Mouse (Mus musculus) limb, embryonic 13.5 days (tissue): ENCODE measurements at regions not wholly inside any gene's neighbourhood (a gene's known extent, or its start where the extent isn't known, plus 50 kb on each side); places are given as distances from the start of the nearest gene placed in this dataset.

Source experiments
- ATAC-seq: fragments of 200-750 bp; cut with Nextera tagmentation; 2 replicates; pipeline ENCODE4 v1.8.0; 2017; ENCODE audit warnings: low read depth, moderate number of reproducible peaks, moderate TSS enrichment; ENCODE audit not compliant: low FRiP score
- H3K27ac ChIP-seq: fragments of 300-500 bp; sonication (generic); 2 replicates; pipeline ENCODE4 v1.5.1; 2015; ENCODE audit warnings: inconsistent platforms, mild to moderate bottlenecking, moderate library complexity
- H3K27me3 ChIP-seq: fragments of 300-500 bp; sonication (generic); 2 replicates; pipeline ENCODE4 v1.6.1; 2015; ENCODE audit warnings: mild to moderate bottlenecking, inconsistent platforms
- H3K36me3 ChIP-seq: fragments of 300-500 bp; sonication (generic); 2 replicates; pipeline ENCODE4 v1.6.1; 2015; ENCODE audit warnings: inconsistent platforms, mild to moderate bottlenecking, moderate library complexity
- H3K4me1 ChIP-seq: fragments of 300-500 bp; sonication (generic); 2 replicates; pipeline ENCODE4 v1.6.1; 2015; ENCODE audit warnings: inconsistent platforms
- H3K4me2 ChIP-seq: fragments of 300-500 bp; sonication (generic); replicated peaks from 2 replicates; pipeline ENCODE4 v1.6.1; 2015; ENCODE audit warnings: inconsistent platforms, mild to moderate bottlenecking, moderate library complexity
- H3K4me3 ChIP-seq: fragments of 300-500 bp; sonication (generic); 2 replicates; pipeline ENCODE4 v1.5.1; 2015; ENCODE audit warnings: moderate library complexity, mild to moderate bottlenecking, inconsistent platforms
- H3K9ac ChIP-seq: fragments of 300-500 bp; sonication (generic); 2 replicates; pipeline ENCODE4 v1.6.1; 2015; ENCODE audit warnings: mild to moderate bottlenecking, inconsistent platforms
- H3K9me3 ChIP-seq: fragments of 300-500 bp; sonication (generic); 2 replicates; pipeline ENCODE4 v1.6.1; 2016; ENCODE audit warnings: inconsistent platforms
- WGBS: fragments of 180-500 bp; shearing (Covaris S2); methylation state at CpG from one replicate; pipeline ENCODE4 v1.1.7; 2015; 5-methylcytosine and 5-hydroxymethylcytosine counted together

DNA sequence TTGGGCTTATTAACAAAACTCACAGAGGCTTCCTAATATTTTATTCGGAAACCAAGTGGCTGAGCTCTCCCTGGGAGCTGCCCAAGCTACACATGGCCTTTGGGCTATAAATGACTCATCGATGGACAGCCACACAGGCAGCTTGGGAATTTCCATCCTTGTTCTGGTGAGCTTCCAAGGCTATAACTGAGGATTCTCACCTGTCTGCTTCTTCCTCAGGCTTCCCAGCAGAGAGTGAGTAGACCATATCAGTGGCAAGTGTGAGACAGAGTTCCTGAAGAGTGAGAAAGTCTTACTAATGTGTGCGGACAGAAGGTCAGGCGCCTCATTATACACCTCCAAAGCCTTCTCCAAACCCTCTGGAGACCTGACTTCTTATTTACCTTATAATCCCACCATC, 202.5 kb downstream of the Nfkbiz start:
- no peak for ATAC-seq
- no peak overlapping the region for H3K4me2 ChIP-seq
- 87% methylated on average over 4 of the region's 4 CpGs for WGBS

DNA sequence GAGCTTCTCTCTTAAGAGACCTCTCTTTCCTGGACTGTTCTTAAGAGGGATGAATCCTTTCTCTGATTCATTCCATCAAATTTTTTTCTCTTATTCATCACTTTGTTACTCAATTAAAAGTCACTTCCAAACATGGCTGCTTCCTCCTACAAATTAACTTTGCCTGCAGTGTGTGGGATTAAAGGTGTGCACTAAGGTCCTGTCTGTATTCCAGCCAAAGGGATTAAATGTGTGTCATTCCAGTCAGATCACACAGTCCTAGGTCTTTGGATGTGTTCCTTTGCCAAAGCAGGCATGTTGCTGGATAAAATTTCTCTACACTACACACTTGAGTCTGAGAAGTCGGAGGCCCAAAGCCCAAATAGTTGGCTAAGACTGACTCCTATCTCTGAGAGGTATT, 204.0 kb downstream of the Nfkbiz start:
- no peak overlapping the region for H3K27ac ChIP-seq
- no peaks in the 10 kb centered on the region for H3K36me3 ChIP-seq
- WGBS, result 84% methylated on average over 1 of the region's 1 CpGs
- H3K9ac ChIP-seq, result no peak overlapping the region
- no peak overlapping the region for H3K4me2 ChIP-seq
- no peak overlapping the region for H3K4me3 ChIP-seq
- H3K4me1 ChIP-seq, result no peaks in the 10 kb centered on the region
- H3K27me3 ChIP-seq, result no peaks in the 10 kb centered on the region
- H3K9me3 ChIP-seq, result no peaks in the 10 kb centered on the region
- ATAC-seq, result no peak

More for the DNA sequence above, 202.5 kb downstream of the Nfkbiz start:
- Histone ChIP-seq H3K36me3 (no peaks in the 10 kb centered on the region), H3K9me3 (no peaks in the 10 kb centered on the region), H3K9ac (no peak overlapping the region), H3K27ac (no peak overlapping the region), H3K27me3 (no peaks in the 10 kb centered on the region), H3K4me3 (no peak overlapping the region), H3K4me1 (no peaks in the 10 kb centered on the region)

DNA sequence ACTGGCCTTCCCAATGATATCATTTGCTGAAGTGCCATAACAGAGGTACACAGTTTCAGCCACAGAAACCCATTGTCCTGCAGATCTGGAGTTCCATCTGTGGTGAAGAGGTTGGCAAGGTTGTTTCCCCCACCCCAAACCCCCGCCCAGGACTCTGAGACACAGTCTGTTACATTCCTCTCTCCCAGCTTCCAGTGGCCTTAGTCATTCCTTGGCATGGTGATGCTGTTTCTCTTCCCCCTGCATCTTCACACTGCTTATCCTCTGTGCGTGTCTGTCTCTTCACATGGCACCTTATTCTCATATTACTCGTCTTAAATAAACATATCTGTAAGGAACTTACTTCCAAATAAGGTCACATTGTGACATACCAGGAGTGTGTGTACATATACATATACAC, 206.5 kb downstream of the Nfkbiz start:
- H3K27me3 ChIP-seq, result no peaks in the 10 kb centered on the region
- no peak overlapping the region for H3K9ac ChIP-seq
- H3K4me3 ChIP-seq, result no peak overlapping the region
- no peak overlapping the region for H3K4me2 ChIP-seq
- no peaks in the 10 kb centered on the region for H3K36me3 ChIP-seq
- H3K27ac ChIP-seq, result no peak overlapping the region
- no peaks in the 10 kb centered on the region for H3K4me1 ChIP-seq
- no peak for ATAC-seq
- no peaks in the 10 kb centered on the region for H3K9me3 ChIP-seq
- WGBS, result 74% methylated on average over 3 of the region's 3 CpGs

DNA sequence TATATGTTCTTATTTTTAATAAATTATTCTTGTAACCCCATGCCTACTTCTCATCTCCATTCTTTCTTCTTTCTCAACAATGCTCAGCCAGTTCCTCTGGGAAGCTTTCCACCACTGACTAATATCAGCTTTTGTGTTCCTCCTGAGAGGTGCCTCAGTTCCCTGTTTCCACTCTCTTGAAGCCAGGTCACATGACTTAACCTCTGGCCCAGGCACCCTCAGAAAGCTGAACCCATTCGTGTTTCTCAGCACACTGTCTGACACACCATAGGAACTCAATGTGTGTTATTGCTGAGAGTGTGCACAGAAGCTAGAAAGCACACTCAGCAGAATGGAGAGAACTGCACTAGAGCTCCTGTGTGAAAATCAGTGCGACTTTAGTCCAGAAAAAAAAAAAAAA, 207.1 kb downstream of the Nfkbiz start:
- H3K27ac ChIP-seq, result no peak overlapping the region
- H3K9ac ChIP-seq, result no peak overlapping the region
- H3K4me1 ChIP-seq, result no peaks in the 10 kb centered on the region
- H3K4me3 ChIP-seq, result no peak overlapping the region
- no peak overlapping the region for H3K4me2 ChIP-seq
- H3K27me3 ChIP-seq, result no peaks in the 10 kb centered on the region
- H3K9me3 ChIP-seq, result no peaks in the 10 kb centered on the region
- no peak for ATAC-seq
- H3K36me3 ChIP-seq, result no peaks in the 10 kb centered on the region
- WGBS, result 66% methylated on average over 2 of the region's 2 CpGs

DNA sequence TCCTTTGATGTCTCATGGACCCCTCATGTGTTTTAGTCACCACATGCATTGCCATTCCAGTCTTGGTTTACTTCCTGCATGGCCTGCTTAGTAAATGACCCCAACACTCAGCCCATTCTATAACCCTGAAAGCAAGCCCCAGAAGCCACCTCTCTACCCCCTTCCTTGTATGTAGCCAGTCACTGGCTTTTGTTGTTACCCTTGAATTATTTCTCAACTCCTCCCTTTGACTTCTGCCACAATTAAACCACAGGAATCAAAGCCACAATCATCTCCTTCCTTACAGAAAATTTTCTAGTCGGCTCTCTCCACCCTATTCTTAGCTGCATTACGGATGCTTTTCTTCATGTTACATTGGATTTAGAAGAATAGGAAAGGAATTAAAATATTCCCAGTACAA, 207.7 kb downstream of the Nfkbiz start:
- Histone ChIP-seq H3K9me3 (0 out of 2 replicates have a peak, but pooled peaks cover 2% of the 10 kb centered on the region), H3K27me3 (no peaks in the 10 kb centered on the region), H3K27ac (no peak overlapping the region), H3K36me3 (no peaks in the 10 kb centered on the region), H3K4me1 (no peaks in the 10 kb centered on the region), H3K9ac (no peak overlapping the region), H3K4me2 (no peak overlapping the region), H3K4me3 (no peak overlapping the region)
- WGBS, result 87% methylated on average over 2 of the region's 2 CpGs
- ATAC-seq, result no peak

DNA sequence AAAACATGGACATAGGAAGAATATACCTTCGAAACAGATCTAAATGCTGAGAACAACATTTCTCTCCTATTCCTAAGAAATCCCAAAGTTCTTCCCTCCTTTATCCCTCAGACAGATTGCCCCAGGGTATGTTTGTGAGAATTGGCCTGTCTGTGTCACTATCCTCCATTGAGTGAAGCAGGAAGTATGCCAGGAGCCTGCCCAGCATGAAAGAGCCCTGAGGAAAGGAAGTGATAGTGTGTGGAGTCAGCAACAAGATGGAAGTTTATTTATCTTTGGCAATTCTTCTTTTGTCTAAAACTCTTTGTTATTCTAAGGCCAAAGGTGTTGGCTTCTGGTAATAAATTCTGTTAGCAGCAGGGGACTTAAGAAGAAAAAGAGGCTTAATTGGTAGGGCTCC, 211.2 kb downstream of the Nfkbiz start:
- 96% methylated on average over 1 of the region's 1 CpGs for WGBS
- Histone ChIP-seq H3K9me3 (0 out of 2 replicates have a peak, but pooled peaks cover 2% of the 10 kb centered on the region), H3K4me1 (no peaks in the 10 kb centered on the region), H3K27me3 (no peaks in the 10 kb centered on the region), H3K4me3 (no peak overlapping the region), H3K9ac (no peak overlapping the region), H3K27ac (no peak overlapping the region), H3K4me2 (no peak overlapping the region), H3K36me3 (no peaks in the 10 kb centered on the region)
- no peak for ATAC-seq

DNA sequence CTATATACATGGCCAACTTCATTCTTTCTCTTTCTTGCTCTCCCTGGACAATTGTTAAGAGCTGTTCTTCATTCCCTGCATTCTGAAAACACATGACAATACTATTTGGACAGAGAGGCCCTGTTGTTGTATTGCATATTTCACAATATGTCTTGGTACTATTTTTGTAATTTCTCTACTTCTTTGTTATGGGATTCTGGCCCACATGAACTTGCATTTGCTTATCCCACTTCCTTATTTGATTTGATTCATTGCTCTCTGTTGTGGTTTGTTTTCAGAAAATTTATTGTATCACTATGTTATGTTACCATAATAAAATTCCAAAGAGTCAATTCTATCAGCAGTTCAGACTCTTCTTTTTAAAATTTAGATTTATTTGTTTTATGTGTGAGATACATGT, 215.3 kb downstream of the Nfkbiz start:
- no peak overlapping the region for H3K4me3 ChIP-seq
- no peak for ATAC-seq
- no peaks in the 10 kb centered on the region for H3K4me1 ChIP-seq
- H3K27ac ChIP-seq, result no peak overlapping the region
- H3K4me2 ChIP-seq, result no peak overlapping the region
- no peaks in the 10 kb centered on the region for H3K36me3 ChIP-seq
- no peak overlapping the region for H3K9ac ChIP-seq
- no peaks in the 10 kb centered on the region for H3K27me3 ChIP-seq
- H3K9me3 ChIP-seq, result 0 out of 2 replicates have a peak, but pooled peaks cover 2% of the 10 kb centered on the region

DNA sequence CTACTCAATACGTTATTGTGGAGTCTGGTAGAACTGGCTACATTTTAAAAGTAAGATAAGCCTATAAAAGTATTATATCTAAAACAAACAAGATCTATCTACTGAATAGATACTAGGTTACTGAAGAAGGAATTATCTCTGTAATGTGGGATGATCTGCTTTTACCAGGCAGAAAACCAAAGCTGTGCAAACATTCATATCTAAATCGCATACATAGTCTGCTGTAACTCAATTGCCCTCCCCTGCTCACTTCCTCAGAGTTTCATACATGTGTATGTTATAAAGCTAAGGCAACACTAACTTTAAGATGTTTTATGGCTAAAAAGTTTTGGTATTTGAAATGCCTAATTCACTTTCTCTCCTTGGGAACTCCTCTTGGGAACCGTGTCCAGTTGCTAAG, 219.0 kb downstream of the Nfkbiz start:
- WGBS, result 83% methylated on average over 3 of the region's 3 CpGs
- no peaks in the 10 kb centered on the region for H3K4me1 ChIP-seq
- H3K9me3 ChIP-seq, result no peaks in the 10 kb centered on the region
- H3K4me2 ChIP-seq, result no peak overlapping the region
- H3K36me3 ChIP-seq, result no peaks in the 10 kb centered on the region
- no peak overlapping the region for H3K4me3 ChIP-seq
- no peak for ATAC-seq
- H3K27ac ChIP-seq, result no peak overlapping the region
- no peak overlapping the region for H3K9ac ChIP-seq
- H3K27me3 ChIP-seq, result no peaks in the 10 kb centered on the region

DNA sequence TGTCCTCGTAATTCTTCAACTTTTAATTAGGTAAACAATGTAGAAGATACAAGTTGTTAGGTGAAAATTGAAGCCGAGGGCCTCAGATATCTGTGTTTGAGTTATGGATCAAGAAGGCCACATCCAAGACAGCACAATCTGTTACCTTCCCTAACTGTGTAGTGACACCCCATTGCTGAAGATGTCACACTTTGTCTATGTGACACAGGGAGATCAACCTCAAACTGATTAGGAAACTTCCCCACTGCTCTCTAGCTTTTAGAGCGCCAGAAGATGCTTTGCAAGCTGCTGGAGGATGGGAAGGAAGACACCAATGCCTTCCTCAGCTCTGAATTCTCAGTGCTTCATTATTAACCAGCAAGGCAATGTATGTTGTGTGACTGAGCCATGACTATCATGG, 220.7 kb downstream of the Nfkbiz start:
- no peak for ATAC-seq
- H3K36me3 ChIP-seq, result no peaks in the 10 kb centered on the region
- 89% methylated on average over 3 of the region's 3 CpGs for WGBS
- H3K4me2 ChIP-seq, result no peak overlapping the region
- no peak overlapping the region for H3K27ac ChIP-seq
- no peak overlapping the region for H3K9ac ChIP-seq
- no peaks in the 10 kb centered on the region for H3K4me1 ChIP-seq
- no peaks in the 10 kb centered on the region for H3K9me3 ChIP-seq
- no peaks in the 10 kb centered on the region for H3K27me3 ChIP-seq
- H3K4me3 ChIP-seq, result no peak overlapping the region

DNA sequence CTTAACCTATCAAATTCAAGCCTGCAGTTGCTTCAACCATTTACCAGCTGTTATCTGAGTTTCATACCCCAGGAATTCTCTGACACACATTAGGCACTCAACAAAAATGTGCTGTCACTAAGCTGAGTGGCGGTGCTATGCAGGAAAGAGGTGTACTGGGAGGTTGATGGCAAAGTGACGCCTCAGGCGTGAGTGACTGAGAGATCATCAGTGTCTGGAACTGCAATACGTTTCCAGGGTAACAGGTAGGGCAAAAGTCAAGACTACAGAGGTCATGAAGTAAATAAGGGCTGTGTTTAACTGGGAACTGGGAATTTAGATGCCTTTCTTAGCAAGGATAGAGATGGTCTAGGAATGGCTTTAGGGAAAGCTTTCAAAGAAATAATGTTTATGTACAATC, 221.2 kb downstream of the Nfkbiz start:
- 45% methylated on average over 4 of the region's 4 CpGs for whole genome bisulfite sequencing

DNA sequence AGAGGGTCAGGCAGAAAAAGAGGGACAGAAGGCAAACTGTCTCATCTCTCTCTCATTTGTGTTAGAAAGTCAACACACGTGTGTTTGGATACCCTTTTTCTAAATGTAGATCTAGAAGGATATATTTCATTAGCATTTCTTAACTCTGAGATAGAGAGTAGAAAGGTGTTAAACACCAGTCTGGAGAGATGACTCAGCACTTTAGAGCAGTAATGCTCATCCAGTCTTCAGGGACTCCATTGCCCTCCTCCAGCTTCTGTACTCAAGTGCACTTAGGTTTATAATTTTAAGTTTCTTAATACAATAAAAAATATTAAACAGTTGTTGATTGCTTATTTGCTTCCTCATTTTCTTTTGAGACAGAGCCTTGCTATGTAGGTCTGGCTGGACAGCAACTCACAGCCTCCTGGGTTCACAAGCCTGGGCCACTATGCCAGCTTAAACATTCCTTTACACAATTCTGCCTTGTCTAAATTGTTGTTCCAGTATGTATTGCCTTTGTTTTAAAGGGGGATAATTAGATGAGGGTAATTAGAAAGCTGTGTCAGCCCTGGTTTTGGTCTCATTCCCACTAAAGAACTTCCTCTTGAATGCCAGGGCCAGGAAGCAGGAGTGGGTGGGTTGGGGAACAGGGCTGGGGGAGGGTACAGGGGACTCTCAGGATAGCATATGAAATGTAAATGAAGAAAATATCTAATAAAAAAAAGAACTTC, 222.1 kb downstream of the Nfkbiz start:
- Histone ChIP-seq H3K9ac (no peak overlapping the region), H3K9me3 (no peaks in the 10 kb centered on the region), H3K4me3 (no peak overlapping the region), H3K27ac (no peak overlapping the region), H3K27me3 (no peaks in the 10 kb centered on the region), H3K4me1 (no peaks in the 10 kb centered on the region), H3K36me3 (no peaks in the 10 kb centered on the region), H3K4me2 (no peak overlapping the region)
- no peak for ATAC-seq
- 68% methylated on average over 1 of the region's 1 CpGs for WGBS

More for the DNA sequence above, 221.2 kb downstream of the Nfkbiz start:
- Histone ChIP-seq H3K9me3 (no peaks in the 10 kb centered on the region), H3K9ac (no peak overlapping the region), H3K36me3 (no peaks in the 10 kb centered on the region), H3K27ac (no peak overlapping the region), H3K4me2 (no peak overlapping the region), H3K4me1 (no peaks in the 10 kb centered on the region), H3K4me3 (no peak overlapping the region), H3K27me3 (no peaks in the 10 kb centered on the region)
- ATAC-seq, result no peak

DNA sequence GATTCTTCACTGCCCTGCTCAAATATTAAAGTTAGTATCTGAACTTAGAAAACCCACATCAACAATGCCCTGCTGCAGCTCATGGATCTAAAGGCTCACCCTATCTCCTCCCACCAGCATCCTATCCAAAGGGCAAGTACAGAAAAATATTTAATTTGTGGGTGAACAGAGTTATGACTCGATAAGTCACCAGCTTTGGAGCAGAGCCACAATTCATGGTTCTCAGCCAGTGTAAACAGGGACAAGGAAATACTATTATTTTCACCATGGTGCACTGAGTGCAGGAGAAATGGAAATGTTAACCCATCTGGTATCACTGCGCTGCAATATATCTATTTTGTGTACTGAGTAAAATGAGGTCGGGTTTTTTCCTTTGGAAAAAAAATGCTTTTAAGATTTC, 225.8 kb downstream of the Nfkbiz start:
- H3K27ac ChIP-seq, result no peak overlapping the region
- H3K36me3 ChIP-seq, result no peaks in the 10 kb centered on the region
- no peak overlapping the region for H3K9ac ChIP-seq
- H3K9me3 ChIP-seq, result no peaks in the 10 kb centered on the region
- no peak overlapping the region for H3K4me2 ChIP-seq
- ATAC-seq, result no peak
- 86% methylated on average over 3 of the region's 3 CpGs for WGBS
- no peaks in the 10 kb centered on the region for H3K4me1 ChIP-seq
- no peak overlapping the region for H3K4me3 ChIP-seq
- no peaks in the 10 kb centered on the region for H3K27me3 ChIP-seq

DNA sequence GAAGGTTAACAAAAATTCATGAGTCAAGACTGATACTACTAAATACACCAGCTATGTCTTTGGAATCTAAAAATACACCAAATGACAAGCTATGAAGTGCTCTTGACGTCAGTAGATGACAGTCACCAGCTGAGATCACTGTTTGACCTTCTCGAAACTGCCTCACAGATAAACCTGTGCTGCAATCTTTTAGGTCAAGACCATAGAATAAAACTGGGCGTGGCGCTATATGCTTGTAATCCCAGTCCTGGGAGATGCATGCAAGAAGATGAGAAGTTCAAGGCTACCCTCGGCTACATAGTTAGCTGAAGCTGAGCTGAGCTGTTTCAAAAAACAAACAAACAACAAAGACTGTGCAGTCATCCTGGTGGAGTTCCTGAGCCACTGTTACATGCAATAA, 226.7 kb downstream of the Nfkbiz start:
- no peaks in the 10 kb centered on the region for H3K9me3 ChIP-seq
- H3K9ac ChIP-seq, result no peak overlapping the region
- no peak overlapping the region for H3K27ac ChIP-seq
- 85% methylated on average over 5 of the region's 5 CpGs for WGBS
- H3K36me3 ChIP-seq, result no peaks in the 10 kb centered on the region
- H3K4me3 ChIP-seq, result no peak overlapping the region
- ATAC-seq, result no peak
- no peaks in the 10 kb centered on the region for H3K4me1 ChIP-seq
- no peaks in the 10 kb centered on the region for H3K27me3 ChIP-seq
- H3K4me2 ChIP-seq, result no peak overlapping the region
